Comparison of ENCODE assay signal across 13 mouse cellular contexts in the genomic region with DNA sequence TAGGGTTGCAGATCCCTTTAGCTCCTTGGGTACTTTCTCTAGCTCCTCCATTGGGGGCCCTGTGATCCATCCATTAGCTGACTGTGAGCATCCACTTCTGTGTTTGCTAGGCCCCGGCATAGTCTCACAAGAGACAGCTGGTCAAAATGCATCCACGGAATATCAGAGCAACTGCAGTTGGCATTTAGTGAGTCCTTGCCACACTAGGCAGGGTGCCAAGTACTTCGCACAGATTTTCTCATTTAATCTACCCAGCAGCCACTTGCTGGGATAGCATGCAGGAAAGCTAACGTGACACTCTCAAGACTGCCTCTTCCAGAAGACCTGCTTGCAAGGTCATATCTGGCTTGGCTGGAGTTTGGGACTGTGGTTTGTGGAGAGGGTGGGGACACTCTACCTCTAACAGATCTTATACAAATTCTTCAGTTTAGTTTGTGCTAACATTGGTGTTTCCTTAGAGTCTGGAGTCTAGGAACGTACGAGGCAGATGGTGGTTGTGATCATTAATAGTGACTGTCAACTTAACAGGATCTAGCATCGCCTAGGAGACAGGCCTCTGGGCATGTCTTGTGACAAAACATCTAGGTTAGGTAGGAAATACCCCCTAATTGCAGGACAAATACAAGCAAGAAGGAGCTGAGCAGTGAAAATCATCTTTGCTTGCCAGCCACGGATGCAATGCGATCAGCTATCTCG.
A peak's percentile ranks its signal among the peaks of the same experiment; 100 is the strongest.
DNase-seq lines count a peak whose midpoint lies in the region; ATAC-seq and TF ChIP-seq lines count a peak whose summit lies in the region.
"Had no signal": no experiment of that assay in that cellular context is flagged by ENCODE, and none has a peak within 500 bp of the region (broad histone marks: within the 10 kb centered on the region; RNA-seq: fewer than 3 reads in every experiment).

No protein-coding gene starts in this region.

- WGBS in limb, embryonic 14.5 days = 82% methylated on average over 10 of the region's 10 CpGs
- 95% methylated on average over 10 of the region's 10 CpGs for WGBS in limb, embryonic 10.5 days
- WGBS in forebrain, embryonic 16.5 days = 43% methylated on average over 10 of the region's 10 CpGs

- peaks cover 24% of the 10 kb centered on the region for H3K36me3 ChIP-seq in limb, embryonic 14.5 days (ENCODE audit: control insufficient read depth, insufficient read depth, low read length)
- H3K36me3 ChIP-seq in limb, embryonic 10.5 days = peaks cover 44% of the 10 kb centered on the region
- H3K36me3 ChIP-seq in forebrain, embryonic 16.5 days (ENCODE audit: control insufficient read depth, insufficient read depth) = no peaks in the 10 kb centered on the region
- H3K36me3 ChIP-seq: heart, embryonic 10.5 days had no signal

- H3K9ac ChIP-seq in limb, embryonic 14.5 days (ENCODE audit: low read depth, low read length, severe bottlenecking) = no peak overlapping the region
- no peak overlapping the region for H3K9ac ChIP-seq in forebrain, embryonic 16.5 days (replicated peaks; ENCODE audit: low read depth, low read length)
- H3K9ac ChIP-seq: liver, embryonic 14.5 days; stomach, embryonic 15.5 days had no signal

- no peaks in the 10 kb centered on the region for H3K27me3 ChIP-seq in limb, embryonic 14.5 days (ENCODE audit: control insufficient read depth, insufficient read depth, low read length)
- H3K27me3 ChIP-seq in limb, embryonic 10.5 days (ENCODE audit: low read depth, poor library complexity, severe bottlenecking) = no peaks in the 10 kb centered on the region
- no peaks in the 10 kb centered on the region for H3K27me3 ChIP-seq in forebrain, embryonic 16.5 days (replicated peaks; ENCODE audit: control insufficient read depth, insufficient read depth, low read length)
- H3K27me3 ChIP-seq: stomach, embryonic 15.5 days had no signal

- H3K4me2 ChIP-seq in limb, embryonic 14.5 days (replicated peaks; ENCODE audit: low read depth, low read length, severe bottlenecking) = no peak overlapping the region
- H3K4me2 ChIP-seq in forebrain, embryonic 16.5 days (ENCODE audit: low read length) = no peak overlapping the region
- H3K4me2 ChIP-seq: midbrain, embryonic 11.5 days; stomach, embryonic 15.5 days had no signal

- ATAC-seq in limb, embryonic 14.5 days (ENCODE audit: low FRiP score, low read depth) = no peak
- peak; percentile 61 for ATAC-seq in forebrain, embryonic 16.5 days
- ATAC-seq in erythroblast, adult 5-6 weeks (replicated peaks; ENCODE audit: low FRiP score, poor library complexity, severe bottlenecking) = no peak
- ATAC-seq: inflammation-experienced regulatory T-cells, adult 6 months had no signal

- peak; percentile 22 to 67 for DNase-seq in adrenal gland, adult (ENCODE audit: inconsistent age in 2 of 2, low spot score in 1 of 2)
- no peak for DNase-seq in adrenal gland, postnatal 4 days (ENCODE audit: low spot score in 2 of 2)
- DNase-seq in limb, embryonic 14.5 days (ENCODE audit: low spot score) = peak; percentile 26
- no peak for DNase-seq in limb, embryonic 10.5 days (ENCODE audit: low spot score)
- peak; percentile 42 for DNase-seq in brain, embryonic 18.5 days (ENCODE audit: low read depth, low spot score)
- DNase-seq in spleen, postnatal 36 days (ENCODE audit: low spot score in 2 of 2) = no peak

- TF ChIP-seq POLR2A in limb, embryonic 14.5 days (IDR thresholded peaks at IDR 0.05; ENCODE audit: borderline replicate concordance, extremely low read depth, insufficient read depth, insufficient read length) = no peak

- no peak overlapping the region for H3K27ac ChIP-seq in limb, embryonic 14.5 days (replicated peaks; ENCODE audit: low read depth, low read length)
- H3K27ac ChIP-seq in limb, embryonic 10.5 days = no peak overlapping the region
- peak overlapping the region; percentile 39 for H3K27ac ChIP-seq in forebrain, embryonic 16.5 days (ENCODE audit: low read length)
- H3K27ac ChIP-seq: heart, embryonic 10.5 days; liver, embryonic 14.5 days; stomach, embryonic 15.5 days had no signal

- no peaks in the 10 kb centered on the region for H3K4me1 ChIP-seq in limb, embryonic 14.5 days (ENCODE audit: control insufficient read depth, insufficient read depth, low read length)
- peaks cover 11% of the 10 kb centered on the region for H3K4me1 ChIP-seq in limb, embryonic 10.5 days
- peaks cover 5% of the 10 kb centered on the region for H3K4me1 ChIP-seq in forebrain, embryonic 16.5 days (replicated peaks; ENCODE audit: control insufficient read depth, insufficient read depth, low read length)
- H3K4me1 ChIP-seq: stomach, embryonic 15.5 days had no signal

- no peaks in the 10 kb centered on the region for H3K9me3 ChIP-seq in limb, embryonic 14.5 days (ENCODE audit: control insufficient read depth, low read length)
- H3K9me3 ChIP-seq in limb, embryonic 10.5 days (replicated peaks) = no peaks in the 10 kb centered on the region
- no peaks in the 10 kb centered on the region for H3K9me3 ChIP-seq in forebrain, embryonic 16.5 days (ENCODE audit: control insufficient read depth, low read length)
- H3K9me3 ChIP-seq: heart, embryonic 10.5 days; stomach, embryonic 15.5 days had no signal

- H3K4me3 ChIP-seq in limb, embryonic 14.5 days (replicated peaks; ENCODE audit: low read length) = no peak overlapping the region
- no peak overlapping the region for H3K4me3 ChIP-seq in limb, embryonic 10.5 days
- no peak overlapping the region for H3K4me3 ChIP-seq in forebrain, embryonic 16.5 days (replicated peaks; ENCODE audit: low read length)
- H3K4me3 ChIP-seq: heart, embryonic 10.5 days; stomach, embryonic 15.5 days had no signal

Comparison
In these comparisons a context has a peak if more than half of its experiments do, and no peak if none do; other contexts are left out.
1. DNase-seq: peak in adrenal gland, adult (2 of 2), limb, embryonic 14.5 days (single experiment) and brain, embryonic 18.5 days (single experiment); none in adrenal gland, postnatal 4 days (0 of 2), limb, embryonic 10.5 days (single experiment) and spleen, postnatal 36 days (0 of 2).